Mouse (Mus musculus): ENCODE measurements at regions not wholly inside any gene's neighbourhood (a gene's known extent, or its start where the extent isn't known, plus 50 kb on each side); places are given as distances from the start of the nearest gene placed in this dataset.

DNA sequence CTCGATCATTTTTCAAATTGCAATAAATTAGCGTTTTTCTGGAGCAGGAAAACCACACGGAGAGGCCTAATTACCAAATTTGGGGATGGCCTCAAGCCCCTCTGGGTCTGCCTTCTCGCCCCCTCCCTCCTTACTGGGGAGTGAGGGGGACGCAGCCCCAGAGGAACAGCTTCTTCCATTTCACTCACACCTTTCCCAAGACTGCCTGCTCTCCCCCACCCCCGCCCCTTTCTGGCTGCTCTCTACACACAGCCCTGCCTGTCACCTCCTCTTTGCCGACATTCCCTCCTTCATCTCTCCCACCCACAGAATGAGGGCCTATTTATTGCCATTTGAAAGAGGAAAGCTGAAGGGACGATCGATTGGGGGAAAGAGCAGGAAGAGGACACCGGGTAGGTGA lies 97.2 kb upstream of the Pja1 start:
- H3K27ac ChIP-seq (ENCODE audit: low read depth, low read length) = no peak overlapping the region
- H3K4me1 ChIP-seq (ENCODE audit: control insufficient read depth, insufficient read depth, low read length) = no peaks in the 10 kb centered on the region
- no peaks in the 10 kb centered on the region for H3K9me3 ChIP-seq (ENCODE audit: control insufficient read depth, low read length)
- ATAC-seq (ENCODE audit: insufficient read depth, low FRiP score, low TSS enrichment) (no peak), DNase-seq (ENCODE audit: low spot score) (no peak)
- no peak overlapping the region for H3K4me3 ChIP-seq (ENCODE audit: low read depth, low read length)
- H3K36me3 ChIP-seq (ENCODE audit: control insufficient read depth, insufficient read depth, low read length) = no peaks in the 10 kb centered on the region
- WGBS = 28% methylated on average over 9 of the region's 10 CpGs
- no peak overlapping the region for H3K9ac ChIP-seq (ENCODE audit: low read length)
- H3K27me3 ChIP-seq (ENCODE audit: control insufficient read depth, insufficient read depth, low read length) = peaks cover 21% of the 10 kb centered on the region; the same call in 1 of the 2 replicates
- 0 out of 2 replicates have a peak overlapping the region, but pooled peaks have one; percentile 14 for H3K4me2 ChIP-seq (ENCODE audit: low read depth)

DNA sequence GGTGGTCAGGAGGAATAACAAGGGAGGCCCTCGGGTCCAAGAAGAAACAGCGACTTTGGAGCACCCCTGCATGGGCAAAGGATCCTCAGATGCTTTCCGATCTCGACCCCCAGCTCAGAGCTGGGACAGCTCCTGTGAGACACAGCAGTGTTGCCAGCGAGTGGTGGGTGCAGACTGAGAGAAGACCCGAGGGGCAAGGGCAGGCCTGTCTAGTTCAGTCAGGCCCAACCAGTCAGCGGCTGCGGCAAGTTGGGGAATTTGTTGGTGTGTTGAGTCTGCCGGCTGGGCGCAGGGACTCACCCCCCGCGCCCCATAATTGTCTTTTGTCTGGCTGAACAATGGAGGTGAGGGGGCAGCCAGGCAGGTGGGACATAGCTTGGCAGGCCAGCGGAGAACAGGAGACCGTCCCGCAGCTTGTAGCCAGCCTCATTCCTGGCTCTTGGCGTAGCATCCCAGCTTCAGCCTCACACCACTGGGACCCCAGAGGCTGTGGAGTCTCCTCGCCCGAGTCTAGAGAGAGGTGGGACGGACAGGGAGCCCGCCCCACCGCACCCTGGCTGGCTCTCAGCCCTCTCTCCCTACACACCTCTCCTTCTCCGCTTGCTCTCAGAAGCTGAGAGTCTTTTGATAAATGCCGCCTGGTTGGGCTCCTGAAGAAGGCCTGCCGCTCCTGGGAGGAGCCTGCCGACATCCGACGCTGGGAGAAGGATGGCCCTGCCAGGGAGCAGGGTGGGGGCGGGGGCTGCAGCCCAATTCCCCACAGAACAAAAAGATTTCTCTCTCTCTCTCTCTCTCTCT lies 96.5 kb upstream of the Pja1 start:
- H3K9ac ChIP-seq (ENCODE audit: low read length) = peak overlapping the region; percentile 37; the same call in 1 of the 2 replicates
- 21% methylated on average over 23 of the region's 28 CpGs for WGBS
- no peaks in the 10 kb centered on the region for H3K36me3 ChIP-seq (ENCODE audit: control insufficient read depth, insufficient read depth, low read length)
- H3K4me3 ChIP-seq (ENCODE audit: low read depth, low read length) = no peak overlapping the region; the same call in 1 of the 2 replicates
- no peaks in the 10 kb centered on the region for H3K9me3 ChIP-seq (ENCODE audit: control insufficient read depth, low read length)
- DNase-seq (ENCODE audit: low spot score) (peak; percentile 69), ATAC-seq (ENCODE audit: insufficient read depth, low FRiP score, low TSS enrichment) (peak; percentile 82)
- peaks cover 25% of the 10 kb centered on the region; the same call in 1 of the 2 replicates for H3K27me3 ChIP-seq (ENCODE audit: control insufficient read depth, insufficient read depth, low read length)
- peak overlapping the region; percentile 29 for H3K4me2 ChIP-seq (ENCODE audit: low read depth)
- no peak overlapping the region; the same call in 1 of the 2 replicates for H3K27ac ChIP-seq (ENCODE audit: low read depth, low read length)
- H3K4me1 ChIP-seq (ENCODE audit: control insufficient read depth, insufficient read depth, low read length) = no peaks in the 10 kb centered on the region

- peak; percentile 54 for ATAC-seq (ENCODE audit: insufficient read depth, low FRiP score, low TSS enrichment)
- Histone ChIP-seq H3K4me3 (ENCODE audit: low read depth, low read length) (no peak overlapping the region), H3K9me3 (ENCODE audit: control insufficient read depth, low read length) (no peaks in the 10 kb centered on the region), H3K36me3 (ENCODE audit: control insufficient read depth, insufficient read depth, low read length) (no peaks in the 10 kb centered on the region), H3K27ac (ENCODE audit: low read depth, low read length) (no peak overlapping the region), H3K4me2 (ENCODE audit: low read depth) (no peak overlapping the region), H3K4me1 (ENCODE audit: control insufficient read depth, insufficient read depth, low read length) (no peaks in the 10 kb centered on the region), H3K27me3 (ENCODE audit: control insufficient read depth, insufficient read depth, low read length) (peaks cover 35% of the 10 kb centered on the region), H3K9ac (ENCODE audit: low read length) (no peak overlapping the region)
- no peak for DNase-seq (ENCODE audit: low spot score)
- WGBS = 67% methylated on average over 8 of the region's 8 CpGs
Measured at GRCm38 (mm10) chrX:99561995-99562394, 90.9 kb upstream of the Pja1 start.

DNA sequence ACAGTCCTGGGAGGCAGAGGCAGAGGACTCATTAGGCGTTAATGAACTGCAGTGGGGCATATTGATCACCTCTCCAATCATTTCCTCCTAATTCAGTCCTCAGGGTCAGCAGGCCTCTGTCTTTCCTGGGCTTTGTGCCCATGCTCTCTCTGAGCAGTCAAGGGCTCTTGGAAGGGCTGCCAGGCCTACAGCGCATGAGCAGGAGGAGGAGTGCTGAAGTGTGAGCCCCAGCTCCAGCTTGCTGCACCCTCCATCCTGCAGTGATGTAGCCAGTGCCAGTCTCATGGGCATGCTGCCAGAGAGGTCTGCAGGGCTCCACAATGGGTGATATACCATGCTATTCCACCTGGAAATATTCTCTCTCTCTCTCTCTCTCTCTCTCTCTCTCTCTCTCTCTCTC lies 89.6 kb upstream of the Pja1 start:
- Histone ChIP-seq H3K9ac (ENCODE audit: low read length) (no peak overlapping the region), H3K4me3 (ENCODE audit: low read depth, low read length) (no peak overlapping the region), H3K4me1 (ENCODE audit: control insufficient read depth, insufficient read depth, low read length) (no peaks in the 10 kb centered on the region), H3K9me3 (ENCODE audit: control insufficient read depth, low read length) (no peaks in the 10 kb centered on the region), H3K27me3 (ENCODE audit: control insufficient read depth, insufficient read depth, low read length) (peaks cover 29% of the 10 kb centered on the region), H3K27ac (ENCODE audit: low read depth, low read length) (no peak overlapping the region), H3K4me2 (ENCODE audit: low read depth) (no peak overlapping the region), H3K36me3 (ENCODE audit: control insufficient read depth, insufficient read depth, low read length) (no peaks in the 10 kb centered on the region)
- ATAC-seq (ENCODE audit: insufficient read depth, low FRiP score, low TSS enrichment) (no peak), DNase-seq (ENCODE audit: low spot score) (no peak)
- WGBS = 75% methylated on average over 2 of the region's 2 CpGs

DNA sequence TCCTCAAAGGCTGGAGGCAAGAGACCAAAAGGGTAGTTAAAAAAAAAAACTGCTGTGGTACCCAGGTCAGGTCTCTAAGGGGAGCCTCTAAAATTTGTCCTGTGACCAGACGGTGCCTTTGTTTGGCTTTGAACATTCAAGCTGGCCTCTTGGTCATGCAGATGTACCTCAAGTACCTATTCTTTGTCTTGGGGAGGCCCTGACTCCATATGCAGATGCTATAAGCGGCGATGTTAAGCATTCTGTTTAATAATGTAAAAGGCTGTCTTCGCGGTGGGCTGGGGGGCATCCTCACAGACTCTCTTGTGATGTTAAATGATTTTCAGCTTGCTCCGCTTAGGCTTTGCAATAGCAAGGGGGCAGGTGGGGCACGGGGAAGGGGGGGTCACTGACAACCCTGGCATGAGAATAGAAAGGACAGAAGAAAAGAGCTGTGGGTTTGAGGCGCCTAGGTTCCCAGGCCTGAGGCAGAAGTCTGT lies 85.8 kb upstream of the Pja1 start:
- WGBS = 21% methylated on average over 8 of the region's 8 CpGs

DNA sequence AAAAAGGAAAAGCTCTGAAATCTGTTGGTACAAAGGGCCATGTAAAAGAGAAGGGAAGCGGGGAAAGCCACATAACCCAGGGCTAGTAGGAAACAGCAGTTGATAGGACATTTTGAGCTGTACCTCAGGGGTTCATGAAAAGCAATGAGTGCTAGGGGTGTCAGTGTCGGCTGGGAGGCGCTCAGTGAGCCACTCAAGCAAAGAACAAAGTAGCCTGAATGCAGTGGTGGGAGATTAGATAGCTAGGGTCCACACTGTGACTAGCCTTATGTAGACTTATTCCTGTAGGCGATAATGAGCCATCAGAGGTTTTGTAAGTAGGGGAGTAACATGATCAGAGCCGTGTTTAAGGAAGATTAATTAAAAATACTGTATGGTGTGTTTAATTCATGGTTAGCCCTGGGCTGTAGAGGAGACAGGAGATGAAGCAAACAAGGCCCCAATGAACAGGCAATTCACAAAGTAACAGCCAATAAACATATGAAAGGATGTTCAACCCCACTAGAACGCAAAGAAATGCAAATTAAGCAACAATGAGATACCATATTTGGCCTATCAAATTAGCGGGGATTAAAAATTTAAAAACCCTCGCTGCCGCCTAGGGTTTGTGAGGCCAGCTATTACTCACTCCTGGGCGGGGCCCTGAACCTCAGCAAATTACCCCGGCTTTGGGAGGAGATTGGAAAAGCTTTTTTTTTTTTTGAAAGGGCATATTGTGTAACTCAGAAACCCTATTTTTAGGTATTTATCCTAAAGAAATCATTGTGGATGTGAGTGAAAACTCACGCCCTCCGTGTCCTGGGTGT lies 85.1 kb upstream of the Pja1 start:
- Histone ChIP-seq H3K9ac (ENCODE audit: low read length) (no peak overlapping the region), H3K4me2 (ENCODE audit: low read depth) (no peak overlapping the region), H3K27ac (ENCODE audit: low read depth, low read length) (no peak overlapping the region), H3K4me3 (ENCODE audit: low read depth, low read length) (no peak overlapping the region), H3K36me3 (ENCODE audit: control insufficient read depth, insufficient read depth, low read length) (no peaks in the 10 kb centered on the region), H3K27me3 (ENCODE audit: control insufficient read depth, insufficient read depth, low read length) (peaks cover 21% of the 10 kb centered on the region), H3K4me1 (ENCODE audit: control insufficient read depth, insufficient read depth, low read length) (no peaks in the 10 kb centered on the region), H3K9me3 (ENCODE audit: control insufficient read depth, low read length) (no peaks in the 10 kb centered on the region)
- WGBS = 36% methylated on average over 13 of the region's 13 CpGs
- ATAC-seq (ENCODE audit: insufficient read depth, low FRiP score, low TSS enrichment) = 0 out of 2 replicates have a peak, but pooled peaks have one; percentile 42
- no peak for DNase-seq (ENCODE audit: low spot score)

More for the DNA sequence above, 85.8 kb upstream of the Pja1 start:
- peak; percentile 34 for DNase-seq (ENCODE audit: low spot score)
- Histone ChIP-seq H3K27ac (ENCODE audit: low read depth, low read length) (0 out of 2 replicates have a peak overlapping the region, but pooled peaks have one; percentile 49), H3K36me3 (ENCODE audit: control insufficient read depth, insufficient read depth, low read length) (no peaks in the 10 kb centered on the region), H3K4me2 (ENCODE audit: low read depth) (no peak overlapping the region), H3K9ac (ENCODE audit: low read length) (no peak overlapping the region), H3K4me3 (ENCODE audit: low read depth, low read length) (no peak overlapping the region), H3K9me3 (ENCODE audit: control insufficient read depth, low read length) (no peaks in the 10 kb centered on the region), H3K4me1 (ENCODE audit: control insufficient read depth, insufficient read depth, low read length) (no peaks in the 10 kb centered on the region), H3K27me3 (ENCODE audit: control insufficient read depth, insufficient read depth, low read length) (peaks cover 22% of the 10 kb centered on the region)
- ATAC-seq (ENCODE audit: insufficient read depth, low FRiP score, low TSS enrichment) = 0 out of 2 replicates have a peak, but pooled peaks have one; percentile 61

GRCm38 (mm10) chrX:99552778-99553177 lies 81.7 kb upstream of the Pja1 start:
- ATAC-seq (ENCODE audit: insufficient read depth, low FRiP score, low TSS enrichment) = no peak
- DNase-seq (ENCODE audit: low spot score) = no peak
- H3K27me3 ChIP-seq (ENCODE audit: control insufficient read depth, insufficient read depth, low read length) = peaks cover 6% of the 10 kb centered on the region; the same call in 1 of the 2 replicates
- H3K27ac ChIP-seq (ENCODE audit: low read depth, low read length) = no peak overlapping the region
- H3K9me3 ChIP-seq (ENCODE audit: control insufficient read depth, low read length) = no peaks in the 10 kb centered on the region
- no peak overlapping the region for H3K9ac ChIP-seq (ENCODE audit: low read length)
- no peak overlapping the region for H3K4me2 ChIP-seq (ENCODE audit: low read depth)
- H3K4me3 ChIP-seq (ENCODE audit: low read depth, low read length) = no peak overlapping the region
- H3K4me1 ChIP-seq (ENCODE audit: control insufficient read depth, insufficient read depth, low read length) = no peaks in the 10 kb centered on the region
- WGBS = 80% methylated on average over 2 of the region's 2 CpGs
- H3K36me3 ChIP-seq (ENCODE audit: control insufficient read depth, insufficient read depth, low read length) = no peaks in the 10 kb centered on the region

DNA sequence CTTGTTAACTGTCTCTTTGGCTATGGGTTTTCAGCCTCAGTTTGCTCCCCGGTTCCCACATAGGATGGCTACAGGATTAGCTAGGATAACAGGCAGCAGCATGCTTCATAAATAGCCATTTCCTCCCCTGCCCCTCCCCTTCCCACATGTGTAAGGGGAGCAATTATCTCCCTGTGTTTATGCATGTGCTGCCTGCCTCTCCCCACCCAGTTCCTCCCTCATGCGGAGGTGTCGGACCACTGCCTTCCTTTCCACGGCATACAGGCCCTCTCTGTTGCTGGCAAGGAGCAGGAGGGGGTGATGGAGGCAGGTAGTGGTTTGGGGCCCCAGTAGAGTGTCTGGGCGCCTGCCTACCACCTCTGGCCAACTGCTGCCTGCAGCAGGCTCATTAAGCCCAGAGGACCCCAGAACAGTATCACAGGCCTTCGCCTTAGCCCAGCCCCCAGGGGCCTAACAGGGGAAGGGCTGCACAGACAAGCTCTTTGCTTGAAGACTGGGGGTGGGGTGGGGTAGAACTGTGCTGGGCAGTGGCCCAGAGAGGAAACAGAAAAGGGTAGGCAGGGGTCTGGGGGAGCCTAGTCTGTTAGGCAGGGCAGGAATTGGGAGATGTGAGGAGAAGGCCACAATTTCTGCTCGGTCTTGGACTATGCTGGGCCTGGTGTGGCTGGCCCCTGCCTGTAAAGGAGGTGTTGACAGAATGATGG lies 79.1 kb upstream of the Pja1 start:
- 50% methylated on average over 7 of the region's 7 CpGs for WGBS
- DNase-seq (ENCODE audit: low spot score) (no peak), ATAC-seq (ENCODE audit: insufficient read depth, low FRiP score, low TSS enrichment) (no peak)
- H3K9ac ChIP-seq (ENCODE audit: low read length) = no peak overlapping the region; the same call in 1 of the 2 replicates
- H3K27me3 ChIP-seq (ENCODE audit: control insufficient read depth, insufficient read depth, low read length) = peaks cover 6% of the 10 kb centered on the region; the same call in 1 of the 2 replicates
- H3K4me2 ChIP-seq (ENCODE audit: low read depth) = no peak overlapping the region
- H3K27ac ChIP-seq (ENCODE audit: low read depth, low read length) = no peak overlapping the region
- H3K4me1 ChIP-seq (ENCODE audit: control insufficient read depth, insufficient read depth, low read length) = no peaks in the 10 kb centered on the region
- H3K36me3 ChIP-seq (ENCODE audit: control insufficient read depth, insufficient read depth, low read length) = no peaks in the 10 kb centered on the region
- no peak overlapping the region for H3K4me3 ChIP-seq (ENCODE audit: low read depth, low read length)
- no peaks in the 10 kb centered on the region for H3K9me3 ChIP-seq (ENCODE audit: control insufficient read depth, low read length)

All from neural tube, embryonic 11.5 days (tissue).